Mouse (Mus musculus): ENCODE measurements around the gene Utp4. TPM values are rescaled to one million over a fixed set of nuclear protein-coding genes. Genes with fewer than 3 reads are reported as not detected.
A peak's percentile ranks its signal among the peaks of the same experiment; 100 is the strongest.
"Not testable (repeated sequence)": the region's sequence is repeated elsewhere in the genome, so short reads cannot be mapped to it uniquely, and the experiment has no call there.

Utp4 gene
- polyA plus RNA-seq, 1 experiment from 2014 or later: 22.4 TPM

DNA sequence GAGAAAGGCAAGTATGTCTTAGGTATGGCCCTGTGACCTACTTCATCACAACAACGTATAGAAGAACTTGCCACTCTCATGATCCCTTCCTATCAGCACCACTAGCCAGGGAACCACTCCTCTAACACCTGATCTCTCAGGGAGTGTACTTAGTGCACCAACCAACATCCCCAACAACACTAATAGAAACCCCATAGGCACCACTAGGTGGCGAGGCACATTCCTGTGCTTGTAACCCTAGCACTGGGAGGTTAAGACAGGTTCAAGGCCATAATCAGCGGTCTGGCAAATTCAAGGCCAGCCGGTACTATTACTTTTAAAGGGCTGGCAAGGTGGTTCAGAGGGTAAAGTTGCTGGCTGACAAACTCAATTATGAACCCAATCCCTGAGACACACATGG, 33.8 kb downstream of the Utp4 start:
- H3K27me3 ChIP-seq (ENCODE audit: insufficient read depth, low read length): no peaks in the 10 kb centered on the region
- ATAC-seq (peak; percentile 33; the same call in 1 of the 2 replicates), DNase-seq (peak; percentile 48)
- no peak overlapping the region for H3K4me2 ChIP-seq (ENCODE audit: low read depth, low read length)
- peaks cover 10% of the 10 kb centered on the region for H3K36me3 ChIP-seq (replicated peaks; ENCODE audit: insufficient read depth, low read length)
- 48% methylated on average over 4 of the region's 4 CpGs for whole genome bisulfite sequencing (ENCODE audit: insufficient replicate concordance)
- H3K4me3 ChIP-seq (ENCODE audit: low read depth, low read length): no peak overlapping the region
- H3K9me3 ChIP-seq (ENCODE audit: low read length): no peaks in the 10 kb centered on the region
- peak; percentile 72 for TF ChIP-seq CTCF (IDR thresholded peaks at IDR 0.05; ENCODE audit: low read depth)
- TF ChIP-seq EP300 (IDR thresholded peaks at IDR 0.05; ENCODE audit: low read depth): no peak
- H3K27ac ChIP-seq (ENCODE audit: low read depth): no peak overlapping the region
- H3K9ac ChIP-seq (replicated peaks): no peak overlapping the region
- no peaks in the 10 kb centered on the region for H3K4me1 ChIP-seq (ENCODE audit: insufficient read depth)

- not testable (repeated sequence) for H3K27me3 ChIP-seq (ENCODE audit: insufficient read depth, low read length); H3K4me2 ChIP-seq (ENCODE audit: low read depth, low read length); H3K9ac ChIP-seq (replicated peaks); H3K36me3 ChIP-seq (replicated peaks; ENCODE audit: insufficient read depth, low read length); H3K4me1 ChIP-seq (ENCODE audit: insufficient read depth); H3K9me3 ChIP-seq (ENCODE audit: low read length); H3K4me3 ChIP-seq (ENCODE audit: low read depth, low read length); ATAC-seq; DNase-seq; H3K27ac ChIP-seq (ENCODE audit: low read depth)
- WGBS (ENCODE audit: insufficient replicate concordance): 93% methylated on average over 10 of the region's 11 CpGs
These were observed 34.7 kb downstream of the Utp4 start for GRCm38 (mm10) chr8:106928182-106928581.

DNA sequence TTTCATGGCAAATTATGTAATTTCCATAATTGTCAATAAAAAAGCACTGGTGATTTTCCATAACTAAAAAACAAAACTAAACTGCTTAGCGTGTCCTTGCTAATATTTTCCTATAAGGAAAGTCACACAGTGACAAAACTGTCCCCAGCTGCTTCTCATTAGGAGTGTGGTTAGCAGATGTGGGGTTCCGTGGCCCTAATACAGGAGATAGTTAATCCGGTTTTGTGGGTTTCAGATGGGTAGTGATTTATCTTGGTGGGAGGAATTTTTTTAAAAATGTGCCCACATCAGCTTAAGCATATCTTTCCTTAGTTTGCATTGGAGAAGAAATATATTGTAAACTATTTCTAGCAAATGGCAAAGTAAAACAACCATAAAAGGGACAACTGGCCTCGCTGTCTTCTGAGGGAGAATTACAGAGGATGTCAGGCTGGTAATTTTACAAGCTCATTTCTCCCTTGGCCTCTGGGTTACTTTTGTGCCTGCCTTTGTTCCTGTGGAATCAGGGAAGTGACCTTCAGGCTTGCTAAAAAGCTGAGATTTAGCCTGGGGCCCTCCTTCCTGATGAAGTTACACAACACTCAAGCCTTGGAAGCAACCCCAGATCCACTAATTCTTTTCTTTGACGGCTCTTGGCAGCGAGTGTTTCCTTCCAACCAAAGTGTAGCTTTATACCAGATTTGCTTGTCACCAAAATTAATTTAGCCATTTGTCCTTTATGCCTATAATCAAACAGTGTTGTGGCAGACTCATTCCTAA, 35.9 kb downstream of the Utp4 start:
- H3K4me1 ChIP-seq (ENCODE audit: insufficient read depth): peaks cover 7% of the 10 kb centered on the region
- 44% methylated on average over 6 of the region's 6 CpGs for WGBS (ENCODE audit: insufficient replicate concordance)
- H3K9ac ChIP-seq (replicated peaks): no peak overlapping the region
- 0 out of 2 replicates have a peak, but pooled peaks cover 4% of the 10 kb centered on the region for H3K27me3 ChIP-seq (ENCODE audit: insufficient read depth, low read length)
- no peak for DNase-seq
- no peak for TF ChIP-seq CTCF (IDR thresholded peaks at IDR 0.05; ENCODE audit: low read depth)
- H3K9me3 ChIP-seq (ENCODE audit: low read length): no peaks in the 10 kb centered on the region
- H3K36me3 ChIP-seq (replicated peaks; ENCODE audit: insufficient read depth, low read length): no peaks in the 10 kb centered on the region
- H3K4me3 ChIP-seq (ENCODE audit: low read depth, low read length): no peak overlapping the region
- no peak overlapping the region for H3K4me2 ChIP-seq (ENCODE audit: low read depth, low read length)
- H3K27ac ChIP-seq (ENCODE audit: low read depth): 0 out of 2 replicates have a peak overlapping the region, but pooled peaks have one; percentile 12
- no peak for ATAC-seq

GRCm38 (mm10) chr8:106929921-106930320, 36.5 kb downstream of the Utp4 start:
- ATAC-seq (no peak), DNase-seq (no peak)
- Histone ChIP-seq H3K27me3 (ENCODE audit: insufficient read depth, low read length) (0 out of 2 replicates have a peak, but pooled peaks cover 4% of the 10 kb centered on the region), H3K27ac (ENCODE audit: low read depth) (0 out of 2 replicates have a peak overlapping the region, but pooled peaks have one; percentile 12), H3K9ac (replicated peaks) (no peak overlapping the region), H3K4me3 (ENCODE audit: low read depth, low read length) (no peak overlapping the region), H3K4me1 (ENCODE audit: insufficient read depth) (peaks cover 7% of the 10 kb centered on the region), H3K4me2 (ENCODE audit: low read depth, low read length) (no peak overlapping the region), H3K36me3 (replicated peaks; ENCODE audit: insufficient read depth, low read length) (no peaks in the 10 kb centered on the region), H3K9me3 (ENCODE audit: low read length) (no peaks in the 10 kb centered on the region)
- WGBS (ENCODE audit: insufficient replicate concordance): 72% methylated on average over 5 of the region's 5 CpGs
- no peak for TF ChIP-seq CTCF (IDR thresholded peaks at IDR 0.05; ENCODE audit: low read depth)
- TF ChIP-seq EP300 (IDR thresholded peaks at IDR 0.05; ENCODE audit: low read depth): no peak

DNA sequence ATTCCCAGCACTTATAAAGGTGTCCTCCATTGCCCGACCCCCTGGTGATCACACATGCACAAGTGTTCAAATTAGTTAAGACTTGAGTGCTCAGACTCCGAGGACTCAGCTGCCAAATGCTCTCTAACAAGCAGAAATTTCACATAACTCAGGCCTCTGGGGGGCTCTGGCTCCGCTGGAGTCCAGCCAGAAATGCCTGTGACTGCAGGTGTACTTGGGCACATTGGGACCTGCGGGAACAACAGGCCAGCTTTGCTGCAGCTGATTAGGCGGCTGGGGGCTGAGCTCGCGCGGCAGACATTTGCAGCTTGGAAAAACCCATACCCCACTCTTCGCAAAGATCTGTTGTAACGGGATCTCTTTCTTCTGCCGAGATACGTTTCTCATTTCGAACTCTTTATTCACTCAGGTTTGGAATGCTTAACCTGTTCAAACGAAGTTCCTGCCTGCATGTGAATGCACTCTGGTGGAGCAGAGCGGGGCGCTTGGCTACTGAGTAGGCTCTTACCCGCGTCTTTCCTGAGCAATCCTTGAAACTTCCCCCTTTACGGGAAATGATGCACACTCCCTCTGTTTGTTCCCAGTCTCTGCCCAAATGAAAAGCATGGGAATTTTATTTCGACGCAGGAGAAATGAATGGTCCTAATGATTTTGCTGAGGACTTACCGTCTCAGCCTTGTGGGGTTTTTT, 39.1 kb downstream of the Utp4 start:
- Histone ChIP-seq H3K36me3 (replicated peaks; ENCODE audit: insufficient read depth, low read length) (no peaks in the 10 kb centered on the region), H3K4me3 (ENCODE audit: low read depth, low read length) (peak overlapping the region; percentile 20; the same call in 1 of the 2 replicates), H3K9ac (replicated peaks) (no peak overlapping the region), H3K4me1 (ENCODE audit: insufficient read depth) (peaks cover 17% of the 10 kb centered on the region), H3K27ac (ENCODE audit: low read depth) (no peak overlapping the region), H3K27me3 (ENCODE audit: insufficient read depth, low read length) (peaks cover 13% of the 10 kb centered on the region; the same call in 1 of the 2 replicates), H3K4me2 (ENCODE audit: low read depth, low read length) (peak overlapping the region; percentile 55), H3K9me3 (ENCODE audit: low read length) (no peaks in the 10 kb centered on the region)
- WGBS (ENCODE audit: insufficient replicate concordance): 13% methylated on average over 22 of the region's 22 CpGs
- TF ChIP-seq CTCF (IDR thresholded peaks at IDR 0.05; ENCODE audit: low read depth) (no peak), EP300 (IDR thresholded peaks at IDR 0.05; ENCODE audit: low read depth) (no peak)
- DNase-seq: peak; percentile 29
- ATAC-seq: no peak

DNA sequence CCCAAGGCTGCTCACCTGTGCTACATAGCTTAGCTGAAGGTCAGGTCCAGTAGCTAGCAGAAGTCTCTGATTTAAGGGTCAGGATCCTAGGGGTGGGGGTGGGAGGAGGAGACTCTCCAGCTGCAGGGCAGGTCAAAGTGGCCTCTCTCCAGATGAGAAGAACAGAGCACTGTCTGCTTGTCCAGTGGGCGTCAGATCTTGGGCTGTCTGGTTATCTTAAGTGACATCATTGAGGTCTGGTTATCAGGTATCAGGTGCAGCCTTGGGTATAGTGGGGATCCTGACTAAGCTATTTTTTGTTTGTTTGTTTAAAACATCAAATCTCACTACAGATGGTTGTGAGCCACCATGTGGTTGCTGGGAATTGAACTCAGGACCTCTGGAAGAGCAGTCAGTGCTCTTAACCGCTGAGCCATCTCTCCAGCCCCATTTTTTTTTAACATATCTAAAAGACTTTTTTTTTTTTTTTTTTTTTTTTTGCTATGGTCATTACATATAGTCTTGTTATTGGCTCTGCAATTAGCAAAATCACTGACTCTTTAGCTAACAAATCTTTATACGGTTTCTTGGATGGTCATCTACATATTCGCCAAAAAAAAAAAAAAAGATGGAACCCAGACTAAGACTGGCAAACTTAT, 40.2 kb downstream of the Utp4 start:
- H3K4me1 ChIP-seq (ENCODE audit: insufficient read depth): peaks cover 17% of the 10 kb centered on the region
- H3K9me3 ChIP-seq (ENCODE audit: low read length): no peaks in the 10 kb centered on the region
- ATAC-seq: no peak
- H3K9ac ChIP-seq (replicated peaks): no peak overlapping the region
- H3K4me3 ChIP-seq (ENCODE audit: low read depth, low read length): no peak overlapping the region
- H3K27ac ChIP-seq (ENCODE audit: low read depth): no peak overlapping the region
- WGBS (ENCODE audit: insufficient replicate concordance): 71% methylated on average over 4 of the region's 4 CpGs
- H3K36me3 ChIP-seq (replicated peaks; ENCODE audit: insufficient read depth, low read length): no peaks in the 10 kb centered on the region
- no peak for DNase-seq
- no peak for TF ChIP-seq CTCF (IDR thresholded peaks at IDR 0.05; ENCODE audit: low read depth)
- no peak for TF ChIP-seq EP300 (IDR thresholded peaks at IDR 0.05; ENCODE audit: low read depth)
- H3K27me3 ChIP-seq (ENCODE audit: insufficient read depth, low read length): peaks cover 15% of the 10 kb centered on the region; the same call in 1 of the 2 replicates
- no peak overlapping the region for H3K4me2 ChIP-seq (ENCODE audit: low read depth, low read length)
